Mouse (Mus musculus): ENCODE results near the gene Olfr364-ps1. TPM values are rescaled to one million over a fixed set of nuclear protein-coding genes. Genes with fewer than 3 reads are reported as not detected.

The Olfr364-ps1 gene
- total RNA-seq (2021): not detected

- no peak for DNase-seq
Measured at GRCm38 (mm10) chr2:37139022-37139421, at the start of gene Olfr364-ps1. Gene Olfr364-ps1, plus strand, starts transcription at chr2:37139322.

DNA sequence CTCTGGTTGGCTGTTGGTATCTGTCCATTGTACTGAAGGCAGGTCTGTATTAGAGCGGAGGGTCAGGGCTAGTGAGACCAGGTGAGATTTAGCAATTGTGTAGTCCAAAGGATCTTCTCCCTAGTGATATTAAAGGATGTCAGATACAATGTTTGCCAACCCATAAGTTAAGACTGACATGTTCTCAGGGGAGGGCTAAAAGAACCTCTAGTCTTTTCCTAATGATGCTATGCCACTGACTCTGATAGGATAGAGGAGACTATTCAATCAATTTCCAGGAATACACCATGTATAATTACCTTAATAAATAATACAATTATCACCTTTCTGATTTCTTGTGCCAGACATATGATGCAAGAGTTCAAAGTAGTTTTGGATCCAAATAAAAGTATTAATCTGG lies 21.3 kb upstream of the Olfr364-ps1 start, which contains the start of gene Olfr362:
TSS of gene Olfr362 (minus strand) at position 101 of the 400 bp plus-strand sequence.
- no peak for DNase-seq

GRCm38 (mm10) chr2:37187898-37188297 lies 48.8 kb downstream of the Olfr364-ps1 start, which contains the start of gene Olfr365:
Gene Olfr365, plus strand, starts transcription at chr2:37188198.
- DNase-seq: no peak

Other genes starting within 250 kb of the Olfr364-ps1 start
- not detected for gene Olfr353, start 246.4 kb upstream of the Olfr364-ps1 start, total RNA-seq (2021)
- not detected for gene Olfr354, start 233.6 kb upstream of the Olfr364-ps1 start, total RNA-seq (2021)
- not detected for gene Olfr355, start 210.4 kb upstream of the Olfr364-ps1 start, total RNA-seq (2021)
- not detected for gene Olfr356, start 202.2 kb upstream of the Olfr364-ps1 start, total RNA-seq (2021)
- gene Olfr357, start 145.5 kb upstream of the Olfr364-ps1 start, total RNA-seq (2021): not detected
- gene Olfr358, start 130.0 kb upstream of the Olfr364-ps1 start, total RNA-seq (2021): not detected
- not detected for gene Olfr360, start 73.6 kb upstream of the Olfr364-ps1 start, total RNA-seq (2021)
- not detected for gene Olfr361, start 50.0 kb upstream of the Olfr364-ps1 start, total RNA-seq (2021)
- gene Olfr362, start 21.4 kb upstream of the Olfr364-ps1 start, total RNA-seq (2021): not detected
- gene Olfr365, start 48.9 kb downstream of the Olfr364-ps1 start, total RNA-seq (2021): not detected
- not detected for gene Olfr366, start 72.3 kb downstream of the Olfr364-ps1 start, total RNA-seq (2021)
- gene Olfr368, start 187.2 kb downstream of the Olfr364-ps1 start, total RNA-seq (2021): not detected
- 10 to 100 TPM; 32.6 to 38.2 TPM for gene Pdcl, start 220.0 kb downstream of the Olfr364-ps1 start, total RNA-seq (2021)